Mouse (Mus musculus): ENCODE measurements around the gene Cadps. TPM values are rescaled to one million over a fixed set of nuclear protein-coding genes. Genes with fewer than 3 reads are reported as not detected.

The Cadps gene
- total RNA-seq, 2 experiments from 2014 or later: 0.38 to 0.45 TPM

GRCm38 (mm10) chr14:12340238-12341074 lies 482.4 kb downstream of the Cadps start:
- DNase-seq: no peak

- DNase-seq: no peak
These were observed 483.9 kb downstream of the Cadps start for GRCm38 (mm10) chr14:12338811-12339565.

GRCm38 (mm10) chr14:12337998-12338809 lies 484.7 kb downstream of the Cadps start:
- DNase-seq: no peak

- DNase-seq: no peak
These were observed 485.4 kb downstream of the Cadps start for GRCm38 (mm10) chr14:12337421-12337997.

GRCm38 (mm10) chr14:12334925-12335324 lies 488.0 kb downstream of the Cadps start:
- DNase-seq: no peak

- no peak for DNase-seq
These were observed 489.3 kb downstream of the Cadps start for GRCm38 (mm10) chr14:12333622-12334021.

All from gastrocnemius, postnatal 10 days (tissue).